Mouse (Mus musculus) right cerebral cortex, adult 2 months (tissue): Measurements from ENCODE around the gene Bap1.

Experiments used
- DNase-seq, 2 experiments: peaks; one replicate each; pipeline ENCODE4 v3.0.0; 2021 to 2022; ENCODE audit warnings: low spot score in 2 of 2

Gene Bap1

GRCm38 (mm10) chr14:31251084-31251604, at the start of gene Bap1, which contains the start of gene Phf7:
Gene Bap1 (plus strand): TSS chr14:31251450.
Gene Phf7 (minus strand): TSS chr14:31251317.
- DNase-seq, result peak; percentile 97 to 98

GRCm38 (mm10) chr14:31204844-31205243, 46.4 kb upstream of the Bap1 start:
- DNase-seq, result no peak

GRCm38 (mm10) chr14:31205244-31205561, 46.0 kb upstream of the Bap1 start:
- no peak for DNase-seq

- peak; percentile 34 to 49 for DNase-seq
These were observed 45.4 kb upstream of the Bap1 start for GRCm38 (mm10) chr14:31205562-31206467.

GRCm38 (mm10) chr14:31206472-31206981, 44.7 kb upstream of the Bap1 start:
- DNase-seq, result peak; percentile 92 to 96

GRCm38 (mm10) chr14:31207070-31207830, 44.0 kb upstream of the Bap1 start:
- DNase-seq, result peak in 1 of 2 experiments; percentile 36

GRCm38 (mm10) chr14:31208084-31208483, 43.2 kb upstream of the Bap1 start, which contains the start of gene Tnnc1:
Gene Tnnc1 (plus strand): TSS chr14:31208312.
- no peak for DNase-seq

- DNase-seq, result no peak
These were observed 42.1 kb upstream of the Bap1 start for GRCm38 (mm10) chr14:31209133-31209557.

- DNase-seq, result no peak
These were observed 39.4 kb upstream of the Bap1 start for GRCm38 (mm10) chr14:31211854-31212253.

- no peak for DNase-seq
These were observed 38.8 kb upstream of the Bap1 start for GRCm38 (mm10) chr14:31212499-31212898.

GRCm38 (mm10) chr14:31213868-31214267, 37.4 kb upstream of the Bap1 start:
- no peak for DNase-seq

- no peak for DNase-seq
These were observed 36.6 kb upstream of the Bap1 start for GRCm38 (mm10) chr14:31214684-31215083.

GRCm38 (mm10) chr14:31215157-31216002, 35.9 kb upstream of the Bap1 start:
- DNase-seq, result peak; percentile 56 to 70

- DNase-seq, result no peak
These were observed 34.4 kb upstream of the Bap1 start, which contains the start of gene Nisch for GRCm38 (mm10) chr14:31216846-31217245. Gene Nisch (minus strand): TSS chr14:31216946.

- DNase-seq, result no peak
These were observed 33.6 kb upstream of the Bap1 start, which contains the start of gene Sema3g for GRCm38 (mm10) chr14:31217666-31218065. Gene Sema3g (plus strand): TSS chr14:31217860.

- peak; percentile 52 to 59 for DNase-seq
These were observed 24.3 kb upstream of the Bap1 start for GRCm38 (mm10) chr14:31226978-31227377.

- DNase-seq, result no peak
These were observed 23.0 kb upstream of the Bap1 start for GRCm38 (mm10) chr14:31228234-31228633.

GRCm38 (mm10) chr14:31230442-31230841, 20.8 kb upstream of the Bap1 start:
- no peak for DNase-seq

- DNase-seq, result no peak
These were observed 18.7 kb upstream of the Bap1 start for GRCm38 (mm10) chr14:31232404-31233069.
